Mouse (Mus musculus) left cerebral cortex, adult 8-10 months (tissue): ENCODE measurements around the gene Notch1. TPM values are rescaled to one million over a fixed set of nuclear protein-coding genes. Genes with fewer than 3 reads are reported as not detected.
A peak's percentile ranks its signal among the peaks of the same experiment; 100 is the strongest.

Experiments used
- DNase-seq, 2 experiments: peaks; one replicate each; pipeline ENCODE4 v3.0.0; 2022; ENCODE audit warnings: low spot score in 2 of 2
- total RNA-seq, 4 experiments: library from RNA; stranded (reverse); gene quantifications; 2 replicates each; pipeline ENCODE4 v1.2.4; 2022

Gene Notch1
- total RNA-seq, 4 experiments from 2014 or later, result 23.3 to 28.8 (median 26.6) TPM

- DNase-seq, result peak in 1 of 2 experiments; percentile 79
Measured at GRCm38 (mm10) chr2:26500599-26501370, 15.7 kb downstream of the Notch1 start.

GRCm38 (mm10) chr2:26500027-26500598 is 16.4 kb downstream of the Notch1 start:
- DNase-seq, result peak in 1 of 2 experiments; percentile 55

- DNase-seq, result no peak
Measured at GRCm38 (mm10) chr2:26498694-26499093, 17.8 kb downstream of the Notch1 start.

GRCm38 (mm10) chr2:26497861-26498533 is 18.5 kb downstream of the Notch1 start:
- DNase-seq, result no peak

- DNase-seq, result no peak
Measured at GRCm38 (mm10) chr2:26496451-26496850, 20.0 kb downstream of the Notch1 start.

- DNase-seq, result no peak
Measured at GRCm38 (mm10) chr2:26495701-26496100, 20.8 kb downstream of the Notch1 start.

GRCm38 (mm10) chr2:26494991-26495390 is 21.5 kb downstream of the Notch1 start:
- no peak for DNase-seq

GRCm38 (mm10) chr2:26494396-26494795 is 22.1 kb downstream of the Notch1 start:
- no peak for DNase-seq

- DNase-seq, result no peak
Measured at GRCm38 (mm10) chr2:26493021-26493781, 23.3 kb downstream of the Notch1 start.

GRCm38 (mm10) chr2:26490760-26491301 is 25.6 kb downstream of the Notch1 start:
- no peak for DNase-seq

GRCm38 (mm10) chr2:26488535-26489135 is 27.8 kb downstream of the Notch1 start:
- DNase-seq, result no peak

GRCm38 (mm10) chr2:26487322-26488021 is 29.0 kb downstream of the Notch1 start:
- peak; percentile 10 to 80 for DNase-seq

GRCm38 (mm10) chr2:26486835-26487321 is 29.6 kb downstream of the Notch1 start:
- no peak for DNase-seq

- DNase-seq, result no peak
Measured at GRCm38 (mm10) chr2:26486264-26486810, 30.1 kb downstream of the Notch1 start.

GRCm38 (mm10) chr2:26485710-26486109 is 30.8 kb downstream of the Notch1 start:
- DNase-seq, result peak in 1 of 2 experiments; percentile 36

GRCm38 (mm10) chr2:26485278-26485677 is 31.2 kb downstream of the Notch1 start:
- no peak for DNase-seq

- no peak for DNase-seq
Measured at GRCm38 (mm10) chr2:26484169-26484568, 32.3 kb downstream of the Notch1 start.

GRCm38 (mm10) chr2:26483230-26483869 is 33.1 kb downstream of the Notch1 start:
- DNase-seq, result no peak

GRCm38 (mm10) chr2:26482824-26483223 is 33.6 kb downstream of the Notch1 start:
- no peak for DNase-seq
